Mouse (Mus musculus) large intestine, adult 2 months (tissue): Measurements from ENCODE around the gene Flot1. TPM values are rescaled to one million over a fixed set of nuclear protein-coding genes. Genes with fewer than 3 reads are reported as not detected.
"Not testable (repeated sequence)": the region's sequence is repeated elsewhere in the genome, so short reads cannot be mapped to it uniquely, and the experiment has no call there.

ENCODE experiments used
- DNase-seq: peaks from one replicate; pipeline ENCODE4 v3.0.0-alpha.2; 2012; ENCODE audit warnings: low read depth, low spot score
- WGBS: fragments of 180-500 bp; shearing (Covaris S2); methylation state at CpG from one replicate; pipeline ENCODE4 v1.1.7; 2018; 5-methylcytosine and 5-hydroxymethylcytosine counted together
- polyA plus RNA-seq: library from polyadenylated mRNA; depleted of rRNA; stranded (reverse); fragments of >200 nt; gene quantifications from 2 replicates; pipeline ENCODE4 v1.2.3, GENCODE M21; 2012

The Flot1 gene
- polyA plus RNA-seq, 1 experiment = 43.1 TPM

GRCm38 (mm10) chr17:35834696-35835422 lies 11.8 kb downstream of the Flot1 start:
- WGBS = 52% methylated on average over 26 of the region's 26 CpGs
- no peak for DNase-seq

- WGBS = 55% methylated on average over 26 of the region's 26 CpGs
- DNase-seq = no peak
These were observed 12.6 kb downstream of the Flot1 start for GRCm38 (mm10) chr17:35835424-35836140.

- DNase-seq = peak; percentile 81
- 4% methylated on average over 24 of the region's 24 CpGs for WGBS
These were observed 13.3 kb downstream of the Flot1 start for GRCm38 (mm10) chr17:35836178-35836965.

GRCm38 (mm10) chr17:35836991-35837422 lies 14.0 kb downstream of the Flot1 start:
- DNase-seq = no peak
- 0% methylated on average over 25 of the region's 25 CpGs for WGBS

GRCm38 (mm10) chr17:35837487-35837886 lies 14.5 kb downstream of the Flot1 start:
- under 1% methylated on average over 18 of the region's 18 CpGs for WGBS
- no peak for DNase-seq

GRCm38 (mm10) chr17:35838122-35838544 lies 15.1 kb downstream of the Flot1 start, which contains the start of gene Tubb5:
TSS of gene Tubb5 (minus strand) at chr17:35838306.
- WGBS = 1% methylated on average over 29 of the region's 29 CpGs
- DNase-seq = peak; percentile 93

GRCm38 (mm10) chr17:35838570-35838969 lies 15.5 kb downstream of the Flot1 start:
- WGBS = 4% methylated on average over 5 of the region's 5 CpGs
- DNase-seq = no peak

- WGBS = 54% methylated on average over 3 of the region's 3 CpGs
- not testable (repeated sequence) for DNase-seq
These were observed 16.0 kb downstream of the Flot1 start for GRCm38 (mm10) chr17:35839002-35839401.

GRCm38 (mm10) chr17:35840561-35840960 lies 17.5 kb downstream of the Flot1 start:
- WGBS = 44% methylated on average over 14 of the region's 14 CpGs
- no peak for DNase-seq

- WGBS = under 1% methylated on average over 59 of the region's 59 CpGs
- peak; percentile 97 for DNase-seq
These were observed 18.3 kb downstream of the Flot1 start, which contains the start of gene Mdc1 for GRCm38 (mm10) chr17:35841076-35841950. TSS of gene Mdc1 (plus strand) at chr17:35841515.

GRCm38 (mm10) chr17:35842006-35842405 lies 19.0 kb downstream of the Flot1 start:
- no peak for DNase-seq
- WGBS = 14% methylated on average over 11 of the region's 11 CpGs

- 94% methylated on average over 3 of the region's 3 CpGs for WGBS
- DNase-seq = no peak
These were observed 20.5 kb downstream of the Flot1 start for GRCm38 (mm10) chr17:35843514-35843913.

- DNase-seq = no peak
- WGBS = 31% methylated on average over 1 of the region's 1 CpGs
These were observed 25.1 kb downstream of the Flot1 start for GRCm38 (mm10) chr17:35848112-35848511.

GRCm38 (mm10) chr17:35850974-35851373 lies 27.9 kb downstream of the Flot1 start:
- DNase-seq = no peak
- WGBS = 97% methylated on average over 3 of the region's 3 CpGs

GRCm38 (mm10) chr17:35859371-35859770 lies 36.3 kb downstream of the Flot1 start:
- 98% methylated on average over 1 of the region's 1 CpGs for WGBS
- no peak for DNase-seq

- DNase-seq = no peak
- 76% methylated on average over 2 of the region's 2 CpGs for WGBS
These were observed 36.8 kb downstream of the Flot1 start for GRCm38 (mm10) chr17:35859835-35860234.

GRCm38 (mm10) chr17:35860831-35861197 lies 37.8 kb downstream of the Flot1 start:
- DNase-seq = no peak
- 3% methylated on average over 12 of the region's 12 CpGs for WGBS

- 1% methylated on average over 47 of the region's 47 CpGs for WGBS
- DNase-seq = no peak
These were observed 38.3 kb downstream of the Flot1 start, which contains the start of gene Nrm for GRCm38 (mm10) chr17:35861198-35861857. TSS of gene Nrm (plus strand) at chr17:35861318.
